Mouse (Mus musculus) testis, adult 2 months (tissue): ENCODE data around the gene Mrpl48.

ENCODE experiments used
- CTCF ChIP-seq: fragments of 200-500 bp; IDR thresholded peaks from 2 replicates; pipeline ENCODE4 v1.5.1; 2012; ENCODE audit warnings: low read depth, mild to moderate bottlenecking, inconsistent platforms, low read length, moderate library complexity; ENCODE audit not compliant: control insufficient read depth, insufficient read depth, insufficient replicate concordance
- POLR2A ChIP-seq: fragments of 200-500 bp; IDR thresholded peaks from 2 replicates; pipeline ENCODE4 v1.6.1; 2012; ENCODE audit warnings: low read depth, mild to moderate bottlenecking, inconsistent platforms, low read length, moderate library complexity; ENCODE audit not compliant: control insufficient read depth

- no peak for TF ChIP-seq CTCF
- TF ChIP-seq POLR2A, result no peak
These were observed 74.6 kb downstream of the Mrpl48 start for GRCm38 (mm10) chr7:100533503-100533902.
